Mouse (Mus musculus) spleen, adult 2 months (tissue): ENCODE results near the gene Aff2.

Source experiments
- CTCF ChIP-seq: fragments of 200-500 bp; IDR thresholded peaks from 2 replicates; pipeline ENCODE4 v1.5.1; 2011; ENCODE audit warnings: mild to moderate bottlenecking, inconsistent platforms; ENCODE audit not compliant: insufficient read depth, insufficient read length, insufficient replicate concordance; ENCODE audit errors: extremely low read depth
- POLR2A ChIP-seq: fragments of 200-500 bp; IDR thresholded peaks from 2 replicates; pipeline ENCODE4 v1.6.1; 2011; ENCODE audit warnings: low read depth, low read length, inconsistent platforms

- TF ChIP-seq CTCF, result no peak
- TF ChIP-seq POLR2A, result no peak
Observed at GRCm38 (mm10) chrX:69355621-69356020, 4.5 kb upstream of the Aff2 start.
